Mouse (Mus musculus): ENCODE measurements around the gene Hoxa7.

DNA sequence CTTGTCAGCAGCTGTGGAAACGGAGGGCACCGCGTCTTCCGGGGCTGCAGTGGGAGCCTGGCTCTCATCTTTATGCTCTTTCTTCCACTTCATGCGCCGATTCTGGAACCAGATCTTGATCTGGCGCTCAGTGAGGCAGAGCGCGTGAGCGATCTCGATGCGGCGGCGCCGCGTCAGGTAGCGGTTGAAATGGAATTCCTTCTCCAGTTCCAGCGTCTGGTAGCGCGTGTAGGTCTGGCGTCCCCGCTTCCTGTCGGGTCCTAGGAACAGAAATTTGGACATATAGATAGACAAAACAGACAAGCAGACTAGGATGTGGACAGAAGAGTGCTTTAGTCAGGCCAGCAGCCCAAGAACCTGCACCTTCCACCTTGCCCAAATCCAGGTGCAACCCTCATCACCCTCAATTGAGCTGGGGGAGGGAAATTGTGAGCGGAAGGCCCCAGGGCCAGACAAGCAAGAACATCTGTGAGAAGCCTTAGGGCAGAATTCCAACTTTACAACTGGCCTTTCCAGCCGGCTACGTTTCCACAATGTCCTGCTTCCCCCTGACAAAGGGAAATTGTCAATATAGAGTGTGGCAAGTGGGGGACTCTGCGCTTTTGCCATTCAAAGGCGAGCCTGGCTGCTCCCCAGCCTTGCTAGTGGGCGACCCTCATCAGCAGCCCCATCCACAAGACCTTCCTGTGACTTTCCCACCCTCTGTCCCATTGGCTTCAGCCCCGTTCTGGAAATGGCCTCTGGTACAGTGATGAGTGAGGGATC lies 5.7 kb downstream of the Hoxa7 start:
- TF ChIP-seq ZC3H11A (IDR thresholded peaks at IDR 0.05; ENCODE audit: borderline replicate concordance, low read depth, low read length) (no peak), HCFC1 (IDR thresholded peaks at IDR 0.05; ENCODE audit: borderline replicate concordance, insufficient read depth, low read length) (no peak), CHD2 (IDR thresholded peaks at IDR 0.05; ENCODE audit: low read depth, low read length) (no peak)

Data from ES-E14 (cell line).